In the genomic region with DNA sequence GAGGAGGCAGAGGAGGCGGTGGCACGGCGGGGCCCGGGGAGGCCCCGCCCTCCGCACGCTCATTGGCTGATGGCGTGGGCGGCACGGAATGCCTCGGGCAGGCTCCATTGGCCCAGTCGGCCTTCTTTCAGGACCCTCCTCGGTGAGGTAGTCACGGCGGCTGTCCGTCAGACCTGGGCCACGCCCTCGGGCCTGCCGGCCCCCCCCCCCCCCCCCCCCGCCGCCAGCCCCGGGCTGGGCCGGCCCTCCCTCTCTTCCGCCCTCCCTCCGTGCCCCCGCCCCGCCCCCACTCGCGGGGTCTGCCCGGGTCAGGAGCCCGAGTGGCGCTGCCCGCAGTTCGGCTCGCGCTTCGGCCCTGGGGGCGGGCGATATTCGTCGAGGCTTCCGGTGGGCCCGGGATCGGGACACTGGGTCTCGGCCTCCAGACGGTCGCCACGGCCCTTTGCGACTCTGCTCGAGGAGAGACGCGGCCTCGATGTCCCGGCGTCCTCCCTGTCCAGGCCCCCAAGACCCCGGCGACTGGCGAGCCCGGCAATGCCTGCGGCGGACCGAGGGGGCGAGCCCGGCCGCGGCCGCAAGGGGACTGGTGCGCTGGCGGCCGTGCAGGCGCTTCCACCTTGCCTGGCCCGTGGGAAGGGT, we compare ENCODE assay signal across 8 mouse cellular contexts. TPM values are rescaled to one million over a fixed set of nuclear protein-coding genes. Genes with fewer than 3 reads are reported as not detected.
DNase-seq lines count a peak whose midpoint lies in the region; ATAC-seq lines count a peak whose summit lies in the region.
"Not testable (repeated sequence)": the region's sequence is repeated elsewhere in the genome, so short reads cannot be mapped to it uniquely, and the experiment has no call there.

A gene (minus strand): TSS at position 16 of the 639 bp plus-strand sequence.

- H3K27me3 ChIP-seq in intestine, embryonic 14.5 days (replicated peaks; ENCODE audit: control insufficient read depth, insufficient read depth, low read length): not testable (repeated sequence)

- under 1% methylated on average over 28 of the region's 72 CpGs for WGBS in intestine, embryonic 14.5 days

- H3K9ac ChIP-seq in intestine, embryonic 14.5 days (ENCODE audit: low read length): peak within 1 kb of the TSS; percentile 78

- intact Hi-C loops in gastrocnemius, postnatal 14 days (cut with DNase I; ENCODE audit: low total_unique reads): not testable (repeated sequence)
- intact Hi-C loops in left cerebral cortex, postnatal 14 days (cut with DNase I): loop anchor here (2.0 kb wide), 1 partner anchor 75 kb away; a partner anchor contains a TSS

- peak within 1 kb of the TSS; percentile 95 for H3K27ac ChIP-seq in intestine, embryonic 14.5 days (ENCODE audit: low read depth)

- peak; percentile 96 for DNase-seq in adrenal gland, adult (ENCODE audit: inconsistent age in 2 of 2, low spot score in 1 of 2)
- peak; percentile 80 for DNase-seq in embryo, embryonic 10.5 days (ENCODE audit: low spot score)
- DNase-seq in gastrocnemius, postnatal 14 days: peak; percentile 92
- DNase-seq in intestine, embryonic 14.5 days (ENCODE audit: low spot score): peak; percentile 95
- DNase-seq in left cerebral cortex, postnatal 14 days (ENCODE audit: low spot score in 2 of 2): peak; percentile 90 to 96
- DNase-seq in right cerebral cortex, postnatal 14 days: peak; percentile 82
- DNase-seq in urinary bladder, postnatal 36 days (ENCODE audit: low spot score in 2 of 2): peak; percentile 84 to 90

- H3K36me3 ChIP-seq in intestine, embryonic 14.5 days (ENCODE audit: control insufficient read depth, insufficient read depth, low read length): not testable (repeated sequence)

- H3K4me2 ChIP-seq in intestine, embryonic 14.5 days (ENCODE audit: low read length): peak within 1 kb of the TSS; percentile 79

- peak; percentile 98 for ATAC-seq in intestine, embryonic 14.5 days (replicated peaks; ENCODE audit: low FRiP score, low TSS enrichment, low read depth)
- peak; percentile 96 for ATAC-seq in megakaryocyte-erythroid progenitor cell, adult 5-6 weeks (replicated peaks; ENCODE audit: low FRiP score, low TSS enrichment, poor library complexity, severe bottlenecking)

- H3K4me3 ChIP-seq in intestine, embryonic 14.5 days (ENCODE audit: low read depth, low read length): peak within 1 kb of the TSS; percentile 61

- H3K9me3 ChIP-seq in intestine, embryonic 14.5 days (ENCODE audit: control insufficient read depth, low read length): not testable (repeated sequence)

- H3K4me1 ChIP-seq in intestine, embryonic 14.5 days (replicated peaks; ENCODE audit: control insufficient read depth, insufficient read depth, low read length): peaks cover 15% of the 10 kb centered on the region

RNA-seq across cellular contexts. Expression of the gene that starts here (rescaled TPM):
- total RNA-seq in gastrocnemius, postnatal 14 days (2021): 10 to 100 TPM; 14.9 to 18.2 TPM
- 18.2 and 22.6 TPM in 2 replicates for polyA plus RNA-seq in intestine, embryonic 14.5 days (2014; fragmentation: Nextera tagmentation; extraction: Ambion mirVana)
- 10 to 100 TPM; 25.3 to 26.7 TPM for total RNA-seq in left cerebral cortex, postnatal 14 days (2021)
- 30.1 and 31.3 TPM in 2 replicates for total RNA-seq in megakaryocyte-erythroid progenitor cell, adult 5-6 weeks (2014; fragmentation: Nextera tagmentation)
- 24.9 and 41.6 TPM in 2 replicates for total RNA-seq in megakaryocyte-erythroid progenitor cell, adult 5-6 weeks (2017)

Comparison
In these comparisons a context has a peak if more than half of its experiments do, and no peak if none do; other contexts are left out.
1. Peak in every context shown above with its lines: DNase-seq, ATAC-seq, H3K4me3 ChIP-seq and H3K27ac ChIP-seq.